Mouse (Mus musculus) macrophage (primary cell): ENCODE results near the gene Pnrc2. TPM values are rescaled to one million over a fixed set of nuclear protein-coding genes. Genes with fewer than 3 reads are reported as not detected.

ENCODE experiments used
- H3K27ac ChIP-seq: fragments of 350-480 bp; formaldehyde crosslinking; 2 replicates; pipeline ENCODE4 v1.9.0; 2021
- H3K36me3 ChIP-seq: fragments of 350-480 bp; formaldehyde crosslinking; 2 replicates; pipeline ENCODE4 v1.9.0; 2021; ENCODE audit errors: inconsistent target
- H3K4me3 ChIP-seq: fragments of 350-480 bp; formaldehyde crosslinking; 2 replicates; pipeline ENCODE4 v1.9.0; 2021; ENCODE audit errors: inconsistent target
- H3K79me2 ChIP-seq: fragments of 350-480 bp; formaldehyde crosslinking; 2 replicates; pipeline ENCODE4 v1.9.0; 2021; ENCODE audit errors: inconsistent target
- WGBS: methylation state at CpG from one replicate; pipeline ENCODE4 v1.1.7; 2026; ENCODE audit warnings: inconsistent platforms; ENCODE audit not compliant: missing documents; 5-methylcytosine and 5-hydroxymethylcytosine counted together
- polyA plus RNA-seq: library from polyadenylated mRNA; stranded (reverse); fragments of 250-400 nt; gene quantifications from 3 replicates; pipeline ENCODE4 v1.2.4, GENCODE M21; 2018; ENCODE audit warnings: inconsistent platforms

Gene Pnrc2
- polyA plus RNA-seq, 1 experiment from 2014 or later = 112 TPM

- Histone ChIP-seq H3K27ac (no peak overlapping the region), H3K4me3 (no peak overlapping the region), H3K79me2 (peaks cover 97% of the 10 kb centered on the region), H3K36me3 (peaks cover 7% of the 10 kb centered on the region; the same call in 1 of the 2 replicates)
- 93% methylated on average over 1 of the region's 1 CpGs for WGBS
Observed at GRCm38 (mm10) chr4:135904810-135905209, 31.2 kb upstream of the Pnrc2 start.

GRCm38 (mm10) chr4:135902606-135903242 is 29.1 kb upstream of the Pnrc2 start:
- Histone ChIP-seq H3K4me3 (no peak overlapping the region), H3K27ac (no peak overlapping the region), H3K36me3 (peaks cover 7% of the 10 kb centered on the region; the same call in 1 of the 2 replicates), H3K79me2 (peaks cover 92% of the 10 kb centered on the region)
- WGBS = 92% methylated on average over 4 of the region's 4 CpGs

GRCm38 (mm10) chr4:135900008-135900407 is 26.4 kb upstream of the Pnrc2 start:
- Histone ChIP-seq H3K4me3 (no peak overlapping the region), H3K79me2 (peaks cover 87% of the 10 kb centered on the region), H3K27ac (no peak overlapping the region), H3K36me3 (peaks cover 2% of the 10 kb centered on the region; the same call in 1 of the 2 replicates)
- 64% methylated on average over 5 of the region's 5 CpGs for WGBS

- peak overlapping the region; percentile 92 for H3K27ac ChIP-seq
- peaks cover 78% of the 10 kb centered on the region for H3K79me2 ChIP-seq
- WGBS = 17% methylated on average over 6 of the region's 7 CpGs
- H3K36me3 ChIP-seq = no peaks in the 10 kb centered on the region
- no peak overlapping the region for H3K4me3 ChIP-seq
Observed at GRCm38 (mm10) chr4:135899050-135899448, 25.4 kb upstream of the Pnrc2 start.

GRCm38 (mm10) chr4:135898380-135899049 is 24.9 kb upstream of the Pnrc2 start:
- Histone ChIP-seq H3K79me2 (peaks cover 72% of the 10 kb centered on the region), H3K36me3 (no peaks in the 10 kb centered on the region), H3K4me3 (no peak overlapping the region), H3K27ac (peak overlapping the region; percentile 92)
- WGBS = 8% methylated on average over 9 of the region's 9 CpGs

- no peaks in the 10 kb centered on the region for H3K36me3 ChIP-seq
- peak overlapping the region; percentile 53 for H3K4me3 ChIP-seq
- H3K27ac ChIP-seq = peak overlapping the region; percentile 92
- peaks cover 49% of the 10 kb centered on the region for H3K79me2 ChIP-seq
- 19% methylated on average over 6 of the region's 6 CpGs for WGBS
Observed at GRCm38 (mm10) chr4:135896157-135896556, 22.5 kb upstream of the Pnrc2 start.

GRCm38 (mm10) chr4:135895071-135895571 is 21.5 kb upstream of the Pnrc2 start, which contains the start of gene Cnr2:
Cnr2 (plus strand) TSS chr4:135895394.
- Histone ChIP-seq H3K27ac (peak within 1 kb of the TSS; percentile 92), H3K36me3 (no peaks in the 10 kb centered on the region), H3K79me2 (peaks cover 38% of the 10 kb centered on the region), H3K4me3 (peak within 1 kb of the TSS; percentile 53)
- 15% methylated on average over 8 of the region's 8 CpGs for WGBS

- H3K27ac ChIP-seq = no peak overlapping the region
- WGBS = 78% methylated on average over 4 of the region's 4 CpGs
Observed at GRCm38 (mm10) chr4:135892884-135893283, 19.2 kb upstream of the Pnrc2 start.

GRCm38 (mm10) chr4:135891539-135891938 is 17.9 kb upstream of the Pnrc2 start:
- Histone ChIP-seq H3K36me3 (no peaks in the 10 kb centered on the region), H3K27ac (no peak overlapping the region), H3K79me2 (peaks cover 10% of the 10 kb centered on the region), H3K4me3 (no peak overlapping the region)
- WGBS = 100% methylated on average over 1 of the region's 2 CpGs

More at GRCm38 (mm10) chr4:135892884-135893283, 19.2 kb upstream of the Pnrc2 start:
- H3K36me3 ChIP-seq = no peaks in the 10 kb centered on the region
- H3K79me2 ChIP-seq = peaks cover 24% of the 10 kb centered on the region
- H3K4me3 ChIP-seq = no peak overlapping the region

- Histone ChIP-seq H3K4me3 (no peak overlapping the region), H3K27ac (no peak overlapping the region), H3K79me2 (no peaks in the 10 kb centered on the region), H3K36me3 (no peaks in the 10 kb centered on the region)
- WGBS = 0% methylated on average over 4 of the region's 4 CpGs
Observed at GRCm38 (mm10) chr4:135889884-135890283, 16.2 kb upstream of the Pnrc2 start.

- no peaks in the 10 kb centered on the region for H3K79me2 ChIP-seq
Observed at GRCm38 (mm10) chr4:135889146-135889883, 15.7 kb upstream of the Pnrc2 start.

GRCm38 (mm10) chr4:135888448-135889057 is 14.9 kb upstream of the Pnrc2 start:
- Histone ChIP-seq H3K27ac (no peak overlapping the region), H3K4me3 (no peak overlapping the region), H3K79me2 (no peaks in the 10 kb centered on the region), H3K36me3 (no peaks in the 10 kb centered on the region)
- 95% methylated on average over 22 of the region's 24 CpGs for WGBS

More at GRCm38 (mm10) chr4:135889146-135889883, 15.7 kb upstream of the Pnrc2 start:
- Histone ChIP-seq H3K36me3 (no peaks in the 10 kb centered on the region), H3K4me3 (no peak overlapping the region), H3K27ac (no peak overlapping the region)
- WGBS = 90% methylated on average over 7 of the region's 7 CpGs

- Histone ChIP-seq H3K4me3 (no peak overlapping the region), H3K27ac (no peak overlapping the region), H3K36me3 (no peaks in the 10 kb centered on the region), H3K79me2 (no peaks in the 10 kb centered on the region)
- 87% methylated on average over 4 of the region's 4 CpGs for WGBS
Observed at GRCm38 (mm10) chr4:135886184-135886583, 12.5 kb upstream of the Pnrc2 start.

GRCm38 (mm10) chr4:135885676-135886075 is 12.0 kb upstream of the Pnrc2 start:
- Histone ChIP-seq H3K27ac (no peak overlapping the region), H3K4me3 (no peak overlapping the region), H3K79me2 (no peaks in the 10 kb centered on the region), H3K36me3 (no peaks in the 10 kb centered on the region)
- WGBS = 94% methylated on average over 12 of the region's 12 CpGs
